Mouse (Mus musculus) adrenal gland, adult 10 weeks (tissue): ENCODE measurements around the gene Hspd1. TPM values are rescaled to one million over a fixed set of nuclear protein-coding genes. Genes with fewer than 3 reads are reported as not detected.

Experiments used
- polyA plus RNA-seq: library from polyadenylated mRNA; stranded (reverse); fragments of 350-450 nt; fragmentation: Illumina TruSeq; extraction: RNeasy Lipid Tissue Mini Kit (QIAGEN cat#74804); gene quantifications from one replicate; pipeline ENCODE4 v1.2.3, GENCODE M21; 2014; ENCODE audit warnings: low read depth, low replicate concordance

Hspd1 gene
- polyA plus RNA-seq: 4,562 TPM

DNA sequence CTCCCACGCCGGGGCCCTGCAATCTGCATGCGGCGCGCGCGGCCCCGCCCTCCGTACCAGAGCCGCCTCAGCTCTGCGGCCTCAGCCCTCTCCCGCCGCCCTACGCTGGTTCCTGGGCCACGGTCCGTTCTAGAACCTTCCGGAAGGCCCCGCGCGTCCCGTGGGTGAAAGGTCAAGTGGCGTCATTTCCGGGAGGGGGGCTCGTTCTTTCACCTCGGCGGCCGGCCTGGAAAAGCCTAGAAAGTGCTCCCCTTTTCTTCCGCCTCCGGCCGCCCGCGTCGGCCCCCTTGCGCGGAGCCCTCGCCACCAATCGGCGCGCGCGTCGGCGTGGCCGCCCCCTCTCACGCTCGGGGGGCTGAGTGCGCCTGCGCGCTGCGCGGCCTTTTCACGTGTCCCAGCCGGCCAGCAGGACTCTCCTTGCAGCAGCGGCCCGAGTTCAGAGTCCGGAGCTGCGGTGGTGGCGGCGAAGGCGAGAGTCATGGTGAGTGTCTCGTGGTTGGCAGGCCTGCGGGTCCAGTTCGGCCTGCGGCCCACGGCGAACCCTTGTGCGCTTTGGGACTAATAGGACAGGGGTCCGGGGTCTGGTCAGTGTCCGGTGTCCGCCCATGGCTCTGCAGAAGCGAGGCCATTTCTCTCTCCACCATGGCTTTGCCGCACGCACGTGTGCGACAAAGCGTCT is at the start of gene Hspd1, which contains the start of gene Hspe1:
TSS of gene Hspd1 (minus strand) at position 312 of the 679 bp plus-strand sequence.
TSS of gene Hspe1 (plus strand) at position 201 of the 679 bp plus-strand sequence.

DNA sequence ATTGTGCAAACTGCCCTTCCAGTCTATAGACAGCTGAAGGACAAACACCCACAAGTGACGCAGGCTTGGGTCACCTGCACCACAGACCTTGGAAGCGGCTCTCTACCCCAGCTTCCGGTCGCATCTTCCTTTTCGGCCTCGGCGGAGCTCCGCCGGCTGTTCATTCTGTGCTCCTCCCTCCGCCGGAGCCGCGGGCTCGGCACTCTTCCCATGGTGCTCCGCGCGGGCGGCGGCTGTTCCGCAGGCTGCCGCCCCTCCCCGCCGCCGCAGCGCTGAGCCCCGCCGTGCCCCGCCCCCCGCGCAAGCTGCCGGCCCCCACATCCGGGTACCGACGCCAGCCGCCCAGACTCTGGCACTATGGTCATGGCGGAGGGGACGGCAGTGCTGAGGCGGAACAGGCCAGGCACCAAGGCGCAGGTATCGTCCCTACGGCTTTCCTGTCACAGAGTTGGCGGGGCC is 42.9 kb upstream of the Hspd1 start, which contains the start of gene Mob4:
TSS of gene Mob4 (plus strand) at position 289 of the 459 bp plus-strand sequence.

DNA sequence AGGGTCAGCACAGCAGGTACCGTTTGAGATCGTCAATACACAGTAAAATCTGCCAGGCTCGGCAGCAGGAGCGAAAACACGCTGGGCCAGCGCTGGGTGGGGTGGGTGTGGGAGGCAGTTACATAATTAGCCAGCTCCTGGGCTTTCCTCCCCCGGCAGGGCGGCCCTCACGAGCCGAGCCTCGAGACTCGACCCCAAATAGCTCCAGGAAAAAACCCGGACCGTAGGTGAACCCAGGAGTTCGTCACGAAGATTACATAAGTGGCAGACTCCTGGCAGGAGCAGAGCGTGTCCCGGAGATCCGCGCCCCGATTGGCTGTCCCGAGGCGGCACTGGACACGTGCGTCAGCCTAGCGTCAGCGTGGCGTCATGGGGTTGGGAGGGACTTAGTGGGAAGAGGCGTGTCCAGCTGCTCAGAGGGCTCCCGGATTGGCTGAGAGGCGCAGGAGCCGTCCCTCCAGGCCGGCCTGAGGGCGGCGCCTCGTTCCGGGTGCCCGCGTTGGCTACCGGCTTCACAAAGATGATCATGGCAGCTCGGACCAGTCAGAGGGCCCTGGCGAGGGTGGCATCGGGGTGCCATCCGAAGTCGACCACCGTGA is 35.6 kb downstream of the Hspd1 start, which contains the start of gene Coq10b:
TSS of gene Coq10b (plus strand) at position 416 of the 599 bp plus-strand sequence.

Other genes with a start within 250 kb of the Hspd1 start
- 27.6 TPM for gene Ankrd44, start 161.9 kb downstream of the Hspd1 start, polyA plus RNA-seq
- 388 TPM for gene Sf3b1, start 60.8 kb downstream of the Hspd1 start, polyA plus RNA-seq
- gene Coq10b, start 35.5 kb downstream of the Hspd1 start, polyA plus RNA-seq: 382 TPM
- gene Hspe1, start 111 bp downstream of the Hspd1 start, polyA plus RNA-seq: 2,210 TPM
- gene Mob4, start 43.0 kb upstream of the Hspd1 start, polyA plus RNA-seq: 1,806 TPM
- 19.8 TPM for gene Rftn2, start 138.5 kb upstream of the Hspd1 start, polyA plus RNA-seq
- 12.2 TPM for gene Mars2, start 148.9 kb upstream of the Hspd1 start, polyA plus RNA-seq